Mouse (Mus musculus) urinary bladder, postnatal 4 days (tissue): ENCODE data around the gene Gdi2.
"Not testable (repeated sequence)": the region's sequence is repeated elsewhere in the genome, so short reads cannot be mapped to it uniquely, and the experiment has no call there.

Source experiments
- DNase-seq, 2 experiments: peaks; one replicate each; pipeline ENCODE4 v3.0.0; 2021 to 2022; ENCODE audit warnings: low spot score in 2 of 2

Gene Gdi2

GRCm38 (mm10) chr13:3537594-3538222 lies at the start of gene Gdi2:
Gene Gdi2, plus strand, starts transcription at chr13:3538063.
- peak; percentile 95 to 96 for DNase-seq

DNA sequence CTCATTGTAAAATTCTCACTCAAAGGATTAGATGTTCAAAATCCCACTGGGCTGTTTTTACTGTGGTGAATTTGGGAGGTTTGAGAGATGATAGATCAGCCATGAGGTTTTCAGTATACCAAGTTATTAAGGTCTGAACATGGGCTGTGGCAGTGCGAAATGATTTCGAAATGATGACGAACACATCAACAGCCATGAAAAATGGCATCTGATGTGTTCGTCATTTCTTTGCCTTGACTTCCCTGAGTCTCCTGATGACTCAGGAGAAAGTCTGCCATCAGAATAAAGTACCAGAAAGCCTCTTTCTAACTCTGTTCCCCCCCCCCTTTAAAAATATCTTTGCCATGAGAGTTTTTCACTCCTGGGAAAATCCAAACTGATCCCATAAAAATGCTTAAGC lies 42.3 kb upstream of the Gdi2 start:
- no peak for DNase-seq

- DNase-seq, result not testable (repeated sequence)
Measured at GRCm38 (mm10) chr13:3501014-3501413, 36.8 kb upstream of the Gdi2 start.

GRCm38 (mm10) chr13:3515351-3515750 lies 22.5 kb upstream of the Gdi2 start:
- not testable (repeated sequence) for DNase-seq

GRCm38 (mm10) chr13:3519357-3519756 lies 18.5 kb upstream of the Gdi2 start:
- DNase-seq, result not testable (repeated sequence)

GRCm38 (mm10) chr13:3519994-3520393 lies 17.9 kb upstream of the Gdi2 start:
- not testable (repeated sequence) for DNase-seq

DNA sequence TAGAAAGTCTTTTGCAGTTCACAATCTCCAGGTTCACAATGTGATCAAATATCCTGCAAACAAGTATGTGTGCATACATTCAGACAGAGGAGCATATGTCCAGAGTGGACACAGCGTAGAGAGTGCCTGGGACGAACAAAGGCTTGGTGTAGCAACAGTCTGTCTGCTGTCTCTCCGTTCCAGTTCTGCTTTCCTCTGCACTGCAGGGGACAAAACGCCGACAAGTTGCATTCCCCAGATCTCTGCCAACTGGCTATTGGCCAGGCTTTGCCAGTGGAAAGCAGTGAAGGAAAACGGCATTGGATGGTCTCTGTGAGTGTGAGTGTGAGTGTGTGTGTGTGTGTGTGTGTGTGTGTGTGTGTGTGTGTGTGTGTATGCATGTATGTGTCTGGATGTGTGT lies 14.4 kb upstream of the Gdi2 start:
- DNase-seq, result no peak

DNA sequence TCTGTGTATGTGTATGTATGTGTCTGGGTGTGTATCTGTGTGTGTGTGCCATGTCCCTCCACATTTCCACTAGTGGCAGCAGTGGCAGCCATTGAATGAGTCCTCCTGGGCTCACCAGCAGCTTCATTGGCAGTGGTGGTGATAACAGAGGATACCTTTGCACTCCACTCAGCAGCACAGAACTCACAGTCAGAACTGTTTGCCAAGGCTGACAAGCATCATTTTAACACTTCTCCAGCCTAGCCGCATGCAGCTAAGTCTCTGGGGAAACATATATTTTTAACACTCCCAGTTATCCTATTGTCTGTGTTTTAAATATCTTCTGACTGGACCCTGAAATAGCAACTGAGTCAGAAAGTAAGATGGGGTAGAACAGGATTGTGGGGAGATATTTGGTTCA lies 13.9 kb upstream of the Gdi2 start:
- DNase-seq, result no peak

DNA sequence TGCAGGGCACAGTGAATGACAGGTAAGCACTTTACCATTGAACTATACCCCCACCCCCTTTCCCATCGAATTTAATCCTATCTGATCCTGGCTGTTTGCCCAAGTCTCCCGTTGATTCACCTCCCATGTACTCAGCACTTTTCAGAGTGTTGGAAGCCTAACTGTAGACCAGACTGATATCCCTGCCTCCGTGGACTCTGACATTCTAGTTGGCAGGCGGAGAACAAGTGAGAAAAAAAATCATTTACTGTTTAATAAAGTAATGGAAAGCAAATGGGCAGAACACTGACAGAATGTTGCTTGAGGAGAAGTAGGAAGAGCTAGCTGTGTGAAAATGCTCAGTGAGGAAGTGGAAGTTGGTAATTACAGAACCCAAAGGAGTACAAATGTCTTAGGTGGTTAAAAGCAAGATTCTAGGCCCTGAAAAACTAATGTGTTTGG lies 12.2 kb upstream of the Gdi2 start:
- DNase-seq, result no peak

DNA sequence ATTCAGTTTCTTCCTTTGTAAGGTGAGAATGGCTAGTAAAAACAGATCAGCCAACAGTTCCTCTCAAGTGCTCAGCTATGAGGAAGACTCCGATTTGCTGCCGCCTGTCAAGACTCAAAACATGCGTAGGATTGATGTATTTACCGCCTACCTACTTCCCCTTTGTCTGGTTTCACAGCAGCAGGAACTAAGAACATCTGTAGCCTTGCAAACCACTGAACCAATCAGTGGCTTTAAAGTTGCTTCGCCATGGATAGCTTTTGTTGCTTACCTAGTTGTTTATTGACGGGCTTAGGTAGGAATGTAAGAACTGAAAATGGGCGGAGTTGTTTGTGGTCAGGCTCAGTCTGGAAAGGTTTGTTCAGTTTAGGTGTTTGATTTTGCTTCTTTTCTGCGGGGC lies 11.5 kb upstream of the Gdi2 start:
- no peak for DNase-seq

- no peak for DNase-seq
Measured at GRCm38 (mm10) chr13:3530451-3530850, 7.4 kb upstream of the Gdi2 start.

GRCm38 (mm10) chr13:3531176-3531575 lies 6.7 kb upstream of the Gdi2 start:
- not testable (repeated sequence) for DNase-seq

DNA sequence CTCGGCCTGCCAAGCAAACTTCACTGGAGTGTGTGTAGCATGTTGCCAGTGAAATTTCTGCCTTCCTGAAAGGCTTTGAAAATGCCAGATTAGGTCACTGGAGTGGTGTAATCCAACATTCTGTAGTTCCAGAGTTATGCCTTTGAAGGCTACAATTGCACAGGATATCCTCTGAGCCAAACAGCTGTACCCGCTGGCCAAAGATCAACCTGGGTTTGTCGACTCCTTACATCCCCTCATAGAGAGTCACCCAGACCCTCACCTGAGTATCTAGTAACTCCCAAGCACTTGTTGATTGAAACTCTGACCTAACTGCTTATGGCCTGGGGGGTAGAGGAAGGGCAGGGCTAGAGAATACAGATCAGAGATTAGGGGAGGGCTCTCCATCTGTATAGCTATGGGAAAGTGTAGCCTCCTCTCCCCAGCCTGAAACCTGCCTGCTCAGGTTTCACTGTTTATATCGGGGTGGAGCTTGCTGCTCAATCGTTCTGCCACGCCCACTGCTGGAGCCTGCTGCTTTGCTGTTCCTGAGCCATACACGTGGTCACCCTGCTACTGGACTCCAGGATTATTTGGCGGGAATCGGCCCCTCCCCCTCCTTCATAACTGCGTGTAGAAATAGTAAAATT lies 6.1 kb upstream of the Gdi2 start:
- DNase-seq, result no peak

- no peak for DNase-seq
Measured at GRCm38 (mm10) chr13:3532451-3532850, 5.4 kb upstream of the Gdi2 start.

- DNase-seq, result no peak
Measured at GRCm38 (mm10) chr13:3534146-3534545, 3.7 kb upstream of the Gdi2 start.

DNA sequence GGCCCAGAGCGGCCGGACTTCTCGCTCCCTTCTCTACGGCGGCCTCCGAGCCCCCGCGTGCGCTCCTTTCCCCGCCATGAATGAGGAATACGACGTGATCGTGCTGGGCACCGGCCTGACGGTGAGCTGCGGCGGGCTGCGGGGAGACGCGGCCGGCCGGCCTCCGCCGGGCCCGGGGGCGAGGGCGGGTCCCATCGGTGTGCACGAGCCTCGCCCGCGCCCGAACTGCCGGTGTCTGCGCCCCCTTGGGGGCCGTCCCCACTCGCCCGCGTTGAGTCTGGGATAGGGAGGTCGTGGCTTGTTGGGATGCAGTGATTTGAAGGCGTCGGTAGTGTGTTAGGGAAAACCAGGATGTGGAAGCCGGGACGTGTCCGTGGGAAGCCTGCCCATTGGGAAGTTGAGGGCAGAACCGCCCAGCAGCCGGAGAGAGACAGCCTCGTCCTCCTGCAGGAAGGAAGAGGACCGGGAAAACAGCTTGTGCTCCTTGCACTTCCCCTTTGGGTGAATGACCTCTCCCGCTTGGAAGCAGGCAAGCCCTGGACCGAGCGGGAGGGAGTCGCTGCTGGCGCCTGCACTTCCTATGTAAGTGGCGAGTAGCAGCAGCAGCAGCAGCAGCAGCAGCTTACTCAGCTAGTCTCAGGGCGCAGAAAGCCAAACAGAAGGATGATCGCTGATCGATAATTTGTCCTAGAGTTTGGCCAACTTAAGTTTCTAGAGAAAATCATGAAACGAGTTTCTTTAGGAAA lies 533 bp downstream of the Gdi2 start:
- DNase-seq, result peak; percentile 73 to 76

DNA sequence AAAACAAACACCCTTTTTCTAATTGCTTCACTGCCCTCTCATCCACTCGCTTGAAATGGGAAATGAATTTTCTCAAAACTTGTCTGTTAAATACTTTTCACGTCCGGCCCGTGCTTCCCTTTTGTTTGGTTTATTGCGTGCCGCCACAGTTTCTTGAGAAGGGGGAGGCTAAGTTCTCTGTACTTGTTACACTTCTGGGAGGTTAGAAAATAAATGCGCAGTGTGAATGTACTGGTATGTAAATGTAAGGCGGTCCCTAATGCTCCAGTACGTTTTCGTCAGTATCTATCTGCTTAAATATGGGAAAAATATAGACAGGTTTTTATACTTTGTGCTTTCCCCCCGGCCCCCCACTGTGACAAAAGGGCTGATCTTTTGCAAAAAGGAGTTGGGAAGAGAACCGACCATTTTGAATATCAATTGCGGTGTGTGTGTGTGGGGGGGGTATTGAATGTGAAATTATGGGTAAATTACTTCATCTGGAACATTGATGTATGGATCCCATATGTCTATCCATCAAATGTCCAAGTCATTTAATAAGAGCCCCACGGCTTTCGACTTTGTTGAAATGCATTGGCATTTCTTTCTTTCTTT lies 1.2 kb downstream of the Gdi2 start:
- no peak for DNase-seq

GRCm38 (mm10) chr13:3540166-3540565 lies 2.3 kb downstream of the Gdi2 start:
- no peak for DNase-seq

DNA sequence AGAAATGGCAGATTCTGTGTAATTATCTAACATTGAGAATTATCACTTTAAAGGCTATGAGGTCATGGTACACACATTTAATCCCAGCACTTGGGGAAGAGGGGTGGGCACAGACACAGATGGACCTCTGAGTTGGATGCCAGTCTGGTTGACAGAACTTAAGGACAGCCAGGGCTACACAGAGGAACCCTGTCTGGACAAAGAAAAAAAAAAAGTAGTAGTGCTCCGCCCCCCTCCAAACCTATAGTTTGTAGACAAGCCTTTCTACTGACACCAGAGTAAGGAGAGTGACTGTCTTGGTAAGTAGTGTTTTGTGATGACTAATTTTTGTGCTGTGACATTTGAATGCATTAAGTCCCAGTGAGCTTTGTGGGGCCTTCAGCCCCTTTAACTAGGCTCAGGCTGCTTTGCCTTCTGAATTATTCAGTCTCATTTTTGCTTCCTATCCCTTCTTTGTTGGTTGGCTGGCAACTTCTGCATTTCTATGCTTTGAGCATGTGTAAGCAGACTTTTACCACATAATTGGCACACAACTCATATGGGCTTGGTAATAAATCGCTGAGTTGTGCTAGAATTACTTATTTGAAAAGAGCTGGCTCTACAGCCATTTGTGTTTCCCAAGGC lies 3.4 kb downstream of the Gdi2 start:
- no peak for DNase-seq

GRCm38 (mm10) chr13:3544077-3544874 lies 6.4 kb downstream of the Gdi2 start:
- no peak for DNase-seq

DNA sequence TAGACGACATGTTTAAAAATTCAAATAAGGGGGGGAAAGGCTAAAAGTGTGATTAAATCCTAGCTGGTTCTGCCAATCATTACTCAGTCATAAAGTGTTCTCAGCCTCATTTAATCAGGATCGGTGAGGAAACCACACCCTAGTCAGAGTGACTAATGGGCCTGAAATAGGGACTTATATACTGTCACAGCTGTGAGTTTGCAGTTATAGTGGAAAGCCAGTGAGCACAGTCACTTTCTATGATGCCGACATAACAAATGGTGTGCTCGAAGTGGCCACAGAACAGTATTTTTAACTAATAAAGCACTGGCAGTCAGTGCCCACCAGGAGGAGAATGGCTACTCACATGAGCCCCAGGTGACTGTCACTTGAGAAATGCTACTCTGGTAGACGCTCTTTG lies 7.1 kb downstream of the Gdi2 start:
- DNase-seq, result no peak
